Mouse (Mus musculus) kidney, adult 2 months (tissue): ENCODE measurements around the gene Fibcd1.

Experiments used
- CTCF ChIP-seq: fragments of 200-500 bp; conservative IDR thresholded peaks from 2 replicates; pipeline ENCODE4 v1.5.1; 2011; ENCODE audit warnings: low read depth, mild to moderate bottlenecking, control low read depth, low read length, moderate library complexity, mixed read lengths; ENCODE audit not compliant: insufficient read depth, insufficient read length
- POLR2A ChIP-seq: fragments of 200-500 bp; IDR thresholded peaks from one replicate; pipeline ENCODE4 v1.6.1; 2011; ENCODE audit warnings: low read depth, low read length, control low read depth

GRCm38 (mm10) chr2:31826094-31827085, 19.4 kb downstream of the Fibcd1 start:
- TF ChIP-seq CTCF (no peak), POLR2A (no peak)
